In genomic region chr4:95050518-95051278, GRCm38 (mm10) we compare ENCODE assay signal across 7 mouse cellular contexts. TPM values are rescaled to one million over a fixed set of nuclear protein-coding genes. Genes with fewer than 3 reads are reported as not detected.
DNase-seq lines count a peak whose midpoint lies in the region; ATAC-seq lines count a peak whose summit lies in the region.

No protein-coding gene starts in this region.

- H3K4me3 ChIP-seq in embryonic facial prominence, embryonic 15.5 days (replicated peaks), result peak overlapping the region; percentile 79
- H3K4me3 ChIP-seq in heart, embryonic 13.5 days, result peak overlapping the region; percentile 78
- H3K4me3 ChIP-seq in liver, embryonic 11.5 days (ENCODE audit: low read depth, low read length), result peak overlapping the region; percentile 64

- peak; percentile 74 for DNase-seq in adrenal gland, postnatal 25 days
- DNase-seq in kidney, postnatal 10 days, result peak; percentile 89
- DNase-seq in liver, embryonic 11.5 days (ENCODE audit: low spot score), result peak; percentile 81
- peak; percentile 66 for DNase-seq in naive thymus-derived CD4-positive, alpha-beta T cell, adult 2 months (ENCODE audit: low read depth)
- DNase-seq in splenic B cell, adult 2 months (ENCODE audit: low read depth, low spot score), result peak; percentile 79

- H3K4me1 ChIP-seq in embryonic facial prominence, embryonic 15.5 days, result peaks cover 26% of the 10 kb centered on the region
- H3K4me1 ChIP-seq in heart, embryonic 13.5 days, result peaks cover 30% of the 10 kb centered on the region
- peaks cover 4% of the 10 kb centered on the region for H3K4me1 ChIP-seq in liver, embryonic 11.5 days (replicated peaks; ENCODE audit: control insufficient read depth, insufficient read depth, low read length)

- WGBS in embryonic facial prominence, embryonic 15.5 days, result under 1% methylated on average over 70 of the region's 70 CpGs
- WGBS in heart, embryonic 13.5 days, result under 1% methylated on average over 70 of the region's 70 CpGs
- under 1% methylated on average over 68 of the region's 70 CpGs for WGBS in liver, embryonic 11.5 days

- no peaks in the 10 kb centered on the region for H3K27me3 ChIP-seq in embryonic facial prominence, embryonic 15.5 days
- H3K27me3 ChIP-seq in heart, embryonic 13.5 days (replicated peaks), result no peaks in the 10 kb centered on the region
- peaks cover 2% of the 10 kb centered on the region; the same call in 1 of the 2 replicates for H3K27me3 ChIP-seq in liver, embryonic 11.5 days (replicated peaks; ENCODE audit: control insufficient read depth, insufficient read depth, low read length)
- H3K27me3 ChIP-seq in splenic B cell, adult 2 months (ENCODE audit: control insufficient read depth, insufficient read depth, low read length, poor library complexity, severe bottlenecking), result no peaks in the 10 kb centered on the region

- ATAC-seq in embryonic facial prominence, embryonic 15.5 days (ENCODE audit: insufficient number of reproducible peaks, low FRiP score, low TSS enrichment, low read depth), result no peak
- no peak for ATAC-seq in heart, embryonic 13.5 days (ENCODE audit: extremely low read depth, insufficient number of reproducible peaks, low FRiP score, low TSS enrichment)
- peak; percentile 22; the same call in 1 of the 2 replicates for ATAC-seq in liver, embryonic 11.5 days (replicated peaks; ENCODE audit: low FRiP score)

- H3K27ac ChIP-seq in embryonic facial prominence, embryonic 15.5 days (replicated peaks), result peak overlapping the region; percentile 99
- peak overlapping the region; percentile 100 for H3K27ac ChIP-seq in heart, embryonic 13.5 days (replicated peaks)
- H3K27ac ChIP-seq in liver, embryonic 11.5 days (ENCODE audit: low read depth, low read length), result peak overlapping the region; percentile 83

- no peaks in the 10 kb centered on the region for H3K36me3 ChIP-seq in embryonic facial prominence, embryonic 15.5 days
- H3K36me3 ChIP-seq in heart, embryonic 13.5 days, result no peaks in the 10 kb centered on the region; the same call in 1 of the 2 replicates
- H3K36me3 ChIP-seq in liver, embryonic 11.5 days (ENCODE audit: control insufficient read depth, insufficient read depth, low read length), result no peaks in the 10 kb centered on the region
- no peaks in the 10 kb centered on the region for H3K36me3 ChIP-seq in splenic B cell, adult 2 months (ENCODE audit: control insufficient read depth, insufficient read depth, low read length, poor library complexity, severe bottlenecking)

- H3K9ac ChIP-seq in embryonic facial prominence, embryonic 15.5 days, result peak overlapping the region; percentile 93
- H3K9ac ChIP-seq in heart, embryonic 13.5 days, result peak overlapping the region; percentile 99
- peak overlapping the region; percentile 71 for H3K9ac ChIP-seq in liver, embryonic 11.5 days (ENCODE audit: low read depth, low read length)

- no peaks in the 10 kb centered on the region for H3K9me3 ChIP-seq in embryonic facial prominence, embryonic 15.5 days (replicated peaks)
- no peaks in the 10 kb centered on the region for H3K9me3 ChIP-seq in heart, embryonic 13.5 days
- no peaks in the 10 kb centered on the region for H3K9me3 ChIP-seq in liver, embryonic 11.5 days (ENCODE audit: control insufficient read depth, low read length)

- H3K4me2 ChIP-seq in embryonic facial prominence, embryonic 15.5 days (replicated peaks), result peak overlapping the region; percentile 85
- peak overlapping the region; percentile 90 for H3K4me2 ChIP-seq in heart, embryonic 13.5 days
- peak overlapping the region; percentile 97 for H3K4me2 ChIP-seq in liver, embryonic 11.5 days

RNA-seq across cellular contexts. Expression of gene Jun, which starts 1.3 kb away (rescaled TPM):
- 114 and 133 TPM in 2 replicates for total RNA-seq in adrenal gland, postnatal 25 days (2021)
- polyA plus RNA-seq in embryonic facial prominence, embryonic 15.5 days (2015; fragmentation: Nextera tagmentation; extraction: Ambion mirVana), result 92.4 and 105 TPM in 2 replicates
- polyA plus RNA-seq in heart, embryonic 13.5 days (2015; fragmentation: Nextera tagmentation; extraction: Ambion mirVana), result 67.7 and 72.3 TPM in 2 replicates
- 16.4 and 20.7 TPM in 2 replicates for polyA plus RNA-seq in liver, embryonic 11.5 days (2014; fragmentation: Nextera tagmentation; extraction: Ambion mirVana)
